Mouse (Mus musculus): ENCODE data around the gene Fopnl. TPM values are rescaled to one million over a fixed set of nuclear protein-coding genes. Genes with fewer than 3 reads are reported as not detected.

The Fopnl gene
- total RNA-seq, 2 experiments from 2014 or later = 48.3 to 54.1 TPM

DNA sequence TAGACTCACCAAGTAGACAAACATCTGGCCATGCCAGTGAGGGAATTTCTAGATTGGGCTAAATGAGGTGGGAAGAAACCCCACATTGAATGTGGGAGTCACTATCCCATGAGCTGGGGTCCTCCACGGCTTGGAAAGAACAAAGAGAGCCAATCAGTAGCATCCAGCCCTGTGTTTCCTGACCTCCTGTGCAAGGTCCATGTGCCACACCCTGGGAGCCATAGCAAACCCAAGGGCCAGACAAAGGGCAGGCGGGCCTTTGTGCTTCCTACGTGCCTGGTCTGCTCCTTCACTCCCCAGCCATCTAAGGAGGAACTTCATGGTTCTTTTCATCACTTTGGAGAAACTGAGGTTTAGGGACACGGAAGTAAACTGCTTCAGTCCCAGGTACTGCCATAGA lies 64.3 kb downstream of the Fopnl start:
- no peak for DNase-seq (ENCODE audit: low spot score in 2 of 2)

- DNase-seq (ENCODE audit: low spot score in 2 of 2) = no peak
Measured at GRCm38 (mm10) chr16:14249913-14250312, 67.3 kb downstream of the Fopnl start.

Other genes starting within 250 kb of the Fopnl start
- 10 to 100 TPM; 30.8 to 40.1 TPM for gene Nde1, start 154.1 kb downstream of the Fopnl start, total RNA-seq (2021)
- 10 to 100 TPM; 58.0 to 62.1 TPM for gene Marf1, start 154.1 kb downstream of the Fopnl start, total RNA-seq (2021)
- 1 to 10 TPM; 4.5 to 5.4 TPM for gene Myh11, start 26.0 kb downstream of the Fopnl start, total RNA-seq (2021)
- 10 to 100 TPM; 19.0 to 19.3 TPM for gene Abcc1, start 44.2 kb upstream of the Fopnl start, total RNA-seq (2021)
- not detected for gene A630010A05Rik, start 244.9 kb upstream of the Fopnl start, total RNA-seq (2021)

Data from layer of hippocampus, postnatal 14 days (tissue).